16 mouse cellular contexts compared by ENCODE assay signal in the genomic region with DNA sequence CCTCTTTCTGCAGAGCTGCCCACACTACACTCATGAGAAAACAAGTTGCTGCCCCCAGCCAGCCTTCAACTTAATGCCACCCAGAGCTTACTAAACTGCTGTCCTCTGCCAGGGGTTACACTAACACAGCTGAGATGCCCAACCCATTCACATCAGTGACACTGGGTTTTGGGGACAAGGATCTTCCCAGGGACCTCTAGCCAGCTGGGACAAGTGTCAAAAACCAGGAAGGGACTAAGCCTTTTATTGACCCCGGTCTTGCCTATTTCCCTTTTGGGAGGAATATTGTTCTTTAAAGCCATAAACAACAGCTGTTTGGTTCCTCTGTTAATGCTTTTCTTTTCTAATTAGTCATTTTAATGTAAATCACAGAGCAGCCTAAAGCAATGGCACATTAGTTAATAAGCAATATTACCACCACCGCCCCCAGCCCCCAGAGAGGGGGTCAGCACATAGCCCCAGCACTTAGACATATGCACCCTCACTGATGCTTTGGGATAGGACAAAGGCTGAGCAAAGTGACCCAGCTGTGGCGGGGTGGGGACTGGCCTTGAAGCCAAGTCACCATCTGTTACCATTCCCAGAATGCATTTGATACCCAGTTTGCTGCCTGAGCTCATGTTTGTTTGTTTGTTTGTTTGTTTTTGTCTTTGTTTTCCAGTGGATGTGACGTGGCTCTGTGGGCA.
A peak's percentile ranks its signal among the peaks of the same experiment; 100 is the strongest.
DNase-seq lines count a peak whose midpoint lies in the region; ATAC-seq and TF ChIP-seq lines count a peak whose summit lies in the region.
"Had no signal": no experiment of that assay in that cellular context is flagged by ENCODE, and none has a peak within 500 bp of the region (broad histone marks: within the 10 kb centered on the region; RNA-seq: fewer than 3 reads in every experiment).

No protein-coding gene starts in this region.

- ATAC-seq in forebrain, embryonic 13.5 days, result peak; percentile 71
- ATAC-seq in hindbrain, postnatal 0 days, result peak; percentile 71; the same call in 1 of the 2 replicates
- peak; percentile 83 for ATAC-seq in neural tube, embryonic 13.5 days (ENCODE audit: low read depth)
- no peak for ATAC-seq in cerebellum, adult (ENCODE audit: insufficient number of reproducible peaks, low FRiP score, low TSS enrichment)
- ATAC-seq: CD4-positive, CD25-positive, alpha-beta regulatory T cell, adult 4 months had no signal

- peaks cover 15% of the 10 kb centered on the region for H3K4me1 ChIP-seq in embryonic facial prominence, embryonic 10.5 days
- H3K4me1 ChIP-seq in forebrain, embryonic 13.5 days, result peaks cover 26% of the 10 kb centered on the region
- peaks cover 7% of the 10 kb centered on the region; the same call in 1 of the 2 replicates for H3K4me1 ChIP-seq in hindbrain, postnatal 0 days (ENCODE audit: insufficient read depth, low read length)
- peaks cover 26% of the 10 kb centered on the region for H3K4me1 ChIP-seq in neural tube, embryonic 13.5 days (replicated peaks)
- H3K4me1 ChIP-seq: heart, embryonic 15.5 days had no signal

- H3K36me3 ChIP-seq in embryonic facial prominence, embryonic 10.5 days (replicated peaks), result no peaks in the 10 kb centered on the region
- peaks cover 8% of the 10 kb centered on the region for H3K36me3 ChIP-seq in forebrain, embryonic 13.5 days (ENCODE audit: poor library complexity, severe bottlenecking)
- H3K36me3 ChIP-seq in hindbrain, postnatal 0 days (ENCODE audit: insufficient read depth, low read length), result no peaks in the 10 kb centered on the region
- H3K36me3 ChIP-seq in neural tube, embryonic 13.5 days, result peaks cover 11% of the 10 kb centered on the region; the same call in 1 of the 2 replicates
- H3K36me3 ChIP-seq: heart, embryonic 15.5 days had no signal

- peaks cover 5% of the 10 kb centered on the region; the same call in 1 of the 2 replicates for H3K9me3 ChIP-seq in embryonic facial prominence, embryonic 10.5 days
- peaks cover 3% of the 10 kb centered on the region; the same call in 1 of the 2 replicates for H3K9me3 ChIP-seq in forebrain, embryonic 13.5 days (replicated peaks)
- no peaks in the 10 kb centered on the region for H3K9me3 ChIP-seq in hindbrain, postnatal 0 days (ENCODE audit: low read length)
- H3K9me3 ChIP-seq in neural tube, embryonic 13.5 days, result peaks cover 11% of the 10 kb centered on the region
- H3K9me3 ChIP-seq: heart, embryonic 15.5 days had no signal

- H3K9ac ChIP-seq in forebrain, embryonic 13.5 days, result no peak overlapping the region
- H3K9ac ChIP-seq in hindbrain, postnatal 0 days (replicated peaks; ENCODE audit: low read length), result no peak overlapping the region
- H3K9ac ChIP-seq in neural tube, embryonic 13.5 days, result no peak overlapping the region
- H3K9ac ChIP-seq: heart, embryonic 15.5 days had no signal

- no peak for TF ChIP-seq CTCF in hindbrain, postnatal 0 days (IDR thresholded peaks at IDR 0.05; ENCODE audit: low read depth)

- DNase-seq in embryonic facial prominence, embryonic 10.5 days (ENCODE audit: low spot score), result no peak
- DNase-seq in hindbrain, postnatal 0 days (ENCODE audit: low spot score), result peak; percentile 46
- no peak for DNase-seq in thymus, adult 18-20 months
- DNase-seq in layer of hippocampus, postnatal 36 days, result no peak
- DNase-seq: cerebellum, adult 11 months; cerebellum, postnatal 25 days; liver; lung, adult 18-20 months; lung, postnatal 4 days had no signal

- no peaks in the 10 kb centered on the region for H3K27me3 ChIP-seq in embryonic facial prominence, embryonic 10.5 days (replicated peaks; ENCODE audit: low read depth, poor library complexity, severe bottlenecking)
- H3K27me3 ChIP-seq in forebrain, embryonic 13.5 days, result no peaks in the 10 kb centered on the region
- H3K27me3 ChIP-seq in hindbrain, postnatal 0 days (ENCODE audit: insufficient read depth, low read length), result no peaks in the 10 kb centered on the region
- no peaks in the 10 kb centered on the region for H3K27me3 ChIP-seq in neural tube, embryonic 13.5 days
- H3K27me3 ChIP-seq: heart, embryonic 15.5 days had no signal

- no peak overlapping the region for H3K4me3 ChIP-seq in embryonic facial prominence, embryonic 10.5 days
- no peak overlapping the region for H3K4me3 ChIP-seq in forebrain, embryonic 13.5 days
- no peak overlapping the region for H3K4me3 ChIP-seq in hindbrain, postnatal 0 days (ENCODE audit: low read length)
- no peak overlapping the region for H3K4me3 ChIP-seq in neural tube, embryonic 13.5 days
- H3K4me3 ChIP-seq: erythroblast, embryonic 14.5 days; heart, embryonic 15.5 days; layer of hippocampus, adult 2 months had no signal

- peak overlapping the region; percentile 54; the same call in 1 of the 2 replicates for H3K27ac ChIP-seq in embryonic facial prominence, embryonic 10.5 days (replicated peaks)
- peak overlapping the region; percentile 74; the same call in 1 of the 2 replicates for H3K27ac ChIP-seq in forebrain, embryonic 13.5 days
- no peak overlapping the region for H3K27ac ChIP-seq in hindbrain, postnatal 0 days
- peak overlapping the region; percentile 84 for H3K27ac ChIP-seq in neural tube, embryonic 13.5 days (replicated peaks)
- H3K27ac ChIP-seq: heart, embryonic 15.5 days; layer of hippocampus, adult 2 months had no signal

- H3K4me2 ChIP-seq in forebrain, embryonic 13.5 days, result no peak overlapping the region
- no peak overlapping the region for H3K4me2 ChIP-seq in hindbrain, postnatal 0 days (ENCODE audit: low read depth, low read length)
- H3K4me2 ChIP-seq in neural tube, embryonic 13.5 days, result no peak overlapping the region
- H3K4me2 ChIP-seq: heart, embryonic 15.5 days had no signal

- 78% methylated on average over 4 of the region's 4 CpGs for WGBS in embryonic facial prominence, embryonic 10.5 days
- 43% methylated on average over 4 of the region's 4 CpGs for WGBS in forebrain, embryonic 13.5 days
- 43% methylated on average over 4 of the region's 4 CpGs for WGBS in hindbrain, postnatal 0 days
- WGBS in neural tube, embryonic 13.5 days, result 21% methylated on average over 4 of the region's 4 CpGs
